Mouse (Mus musculus) kidney, adult 2 months (tissue): ENCODE results near the gene Nudt9. TPM values are rescaled to one million over a fixed set of nuclear protein-coding genes. Genes with fewer than 3 reads are reported as not detected.

Experiments
- DNase-seq: peaks from one replicate; pipeline ENCODE4 v3.0.0; 2021
- H3K27ac ChIP-seq: fragments of 200-500 bp; 2 replicates; pipeline ENCODE4 v1.5.1; 2012; ENCODE audit warnings: low read depth, low read length, control low read depth, inconsistent platforms; ENCODE audit not compliant: insufficient read depth
- H3K27me3 ChIP-seq: fragments of 200-500 bp; replicated peaks from 2 replicates; pipeline ENCODE4 v1.6.1; 2012; ENCODE audit warnings: mild to moderate bottlenecking, moderate library complexity, low read length, inconsistent platforms; ENCODE audit not compliant: control insufficient read depth, insufficient read depth
- H3K36me3 ChIP-seq: fragments of 200-500 bp; 2 replicates; pipeline ENCODE4 v1.6.1; 2012; ENCODE audit warnings: mild to moderate bottlenecking, moderate library complexity, low read length, inconsistent platforms; ENCODE audit not compliant: control insufficient read depth, insufficient read depth
- H3K4me1 ChIP-seq: fragments of 200-500 bp; 2 replicates; pipeline ENCODE4 v1.6.1; 2011; ENCODE audit warnings: low read length; ENCODE audit not compliant: control insufficient read depth, insufficient read depth
- H3K4me3 ChIP-seq: fragments of 200-500 bp; 2 replicates; pipeline ENCODE4 v1.5.1; 2011; ENCODE audit warnings: mild to moderate bottlenecking, low read depth, low read length, control low read depth; ENCODE audit not compliant: insufficient read depth
- CTCF ChIP-seq: fragments of 200-500 bp; conservative IDR thresholded peaks from 2 replicates; pipeline ENCODE4 v1.5.1; 2011; ENCODE audit warnings: low read depth, mild to moderate bottlenecking, control low read depth, low read length, moderate library complexity, mixed read lengths; ENCODE audit not compliant: insufficient read depth, insufficient read length
- POLR2A ChIP-seq: fragments of 200-500 bp; IDR thresholded peaks from one replicate; pipeline ENCODE4 v1.6.1; 2011; ENCODE audit warnings: low read depth, low read length, control low read depth
- WGBS: fragments of 180-500 bp; shearing (Covaris S2); methylation state at CpG from one replicate; pipeline ENCODE4 v1.1.7; 2018; 5-methylcytosine and 5-hydroxymethylcytosine counted together
- polyA plus RNA-seq: library from polyadenylated mRNA; depleted of rRNA; stranded (reverse); fragments of >200 nt; gene quantifications from 2 replicates; pipeline ENCODE4 v1.2.3, GENCODE M21; 2012

The Nudt9 gene
- polyA plus RNA-seq, 1 experiment, result 63.8 TPM

DNA sequence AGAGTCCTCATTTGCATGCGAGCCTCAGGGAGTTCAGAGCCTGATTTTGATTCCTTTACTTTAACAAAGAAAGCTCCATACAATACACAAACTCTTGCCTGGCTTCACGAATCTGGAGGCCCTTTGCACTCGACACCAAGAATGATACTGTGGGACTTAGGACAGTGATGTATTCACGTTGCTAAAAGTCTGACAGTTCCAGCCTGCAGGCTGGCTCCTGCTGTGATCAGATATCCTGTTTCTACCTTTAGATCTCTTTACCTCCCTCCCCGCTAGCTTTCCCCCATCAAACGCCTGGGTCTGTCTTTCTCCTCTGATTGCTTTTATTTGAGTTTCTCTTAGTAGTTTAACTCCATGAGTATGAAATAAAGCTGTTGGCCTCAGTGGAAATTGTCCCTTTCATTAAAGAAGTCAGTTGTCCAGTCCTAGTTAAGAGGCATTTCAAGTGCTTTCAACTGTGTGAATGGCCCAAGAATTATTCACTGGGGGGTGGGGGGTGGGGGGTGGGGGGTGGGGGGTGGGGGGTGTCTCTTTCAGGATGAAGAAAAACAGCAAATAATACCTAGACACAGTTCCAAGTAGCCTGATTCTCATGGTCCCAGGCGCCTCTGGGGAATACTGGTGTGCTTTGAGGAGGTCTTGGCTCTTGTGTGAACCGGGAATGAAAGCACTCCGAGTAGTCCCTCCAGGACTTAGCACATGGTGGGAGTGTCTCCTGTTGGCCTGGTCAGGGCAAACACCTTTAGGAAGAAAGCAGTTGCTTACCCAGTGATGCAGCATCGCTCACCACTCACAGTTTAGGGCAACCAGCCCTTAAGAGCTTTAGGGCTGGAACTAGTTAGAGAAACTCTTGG, 55.8 kb downstream of the Nudt9 start:
- Histone ChIP-seq H3K27me3 (no peaks in the 10 kb centered on the region), H3K4me1 (no peaks in the 10 kb centered on the region), H3K4me3 (no peak overlapping the region), H3K36me3 (no peaks in the 10 kb centered on the region), H3K27ac (no peak overlapping the region)
- TF ChIP-seq CTCF (no peak), POLR2A (no peak)
- 55% methylated on average over 10 of the region's 10 CpGs for WGBS
- DNase-seq, result no peak

- Histone ChIP-seq H3K4me1 (no peaks in the 10 kb centered on the region), H3K4me3 (no peak overlapping the region), H3K27ac (no peak overlapping the region), H3K36me3 (no peaks in the 10 kb centered on the region), H3K27me3 (no peaks in the 10 kb centered on the region)
- WGBS, result 60% methylated on average over 4 of the region's 4 CpGs
- TF ChIP-seq POLR2A, result no peak
- no peak for TF ChIP-seq CTCF
- peak; percentile 15 for DNase-seq
These were observed 57.1 kb downstream of the Nudt9 start for GRCm38 (mm10) chr5:104103171-104103570.

- WGBS, result 95% methylated on average over 2 of the region's 2 CpGs
- no peak for DNase-seq
- no peaks in the 10 kb centered on the region for H3K4me1 ChIP-seq
- no peaks in the 10 kb centered on the region for H3K36me3 ChIP-seq
- no peak for TF ChIP-seq POLR2A
- TF ChIP-seq CTCF, result no peak
- H3K4me3 ChIP-seq, result no peak overlapping the region
- no peak overlapping the region for H3K27ac ChIP-seq
- no peaks in the 10 kb centered on the region for H3K27me3 ChIP-seq
These were observed 58.0 kb downstream of the Nudt9 start for GRCm38 (mm10) chr5:104104111-104104510.

DNA sequence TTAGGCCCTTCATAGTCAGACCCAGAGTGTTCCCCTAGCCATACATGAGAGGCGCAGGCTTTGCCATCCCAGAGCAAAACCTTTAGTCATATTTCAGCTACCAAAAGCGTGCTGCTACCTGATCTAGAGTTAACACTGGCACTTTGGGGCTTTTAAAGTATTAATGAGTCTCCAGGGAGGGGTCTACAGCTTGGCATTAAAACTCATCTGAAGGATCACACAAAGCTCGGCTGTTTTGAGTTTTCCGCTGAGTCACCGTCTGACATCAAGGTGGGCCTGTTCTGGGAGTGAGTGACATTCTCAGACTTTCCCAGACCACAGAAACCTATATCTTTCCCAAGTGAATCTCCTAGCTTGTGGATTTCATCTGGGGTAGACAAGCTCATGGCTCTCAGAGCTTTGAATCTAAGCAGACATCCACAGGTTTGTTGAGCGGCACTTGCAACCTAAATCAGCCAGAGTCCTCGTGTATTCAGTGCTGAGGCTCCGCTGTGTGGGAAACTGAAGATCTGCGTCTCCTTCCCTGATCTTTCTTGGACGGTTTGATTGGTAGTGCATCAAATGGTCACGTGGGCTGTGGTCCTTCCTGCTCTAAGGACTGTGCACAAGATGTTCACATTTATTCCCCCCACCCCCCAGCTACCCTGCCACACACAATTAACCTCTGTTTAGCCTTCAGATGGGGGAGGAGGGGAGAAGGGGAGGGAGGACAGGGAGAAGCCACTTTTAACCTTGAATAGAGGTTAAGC, 62.2 kb downstream of the Nudt9 start:
- Histone ChIP-seq H3K4me1 (no peaks in the 10 kb centered on the region), H3K36me3 (no peaks in the 10 kb centered on the region), H3K4me3 (no peak overlapping the region), H3K27me3 (no peaks in the 10 kb centered on the region), H3K27ac (peak overlapping the region; percentile 24)
- WGBS, result 75% methylated on average over 11 of the region's 11 CpGs
- no peak for DNase-seq
- TF ChIP-seq POLR2A (no peak), CTCF (no peak)

- TF ChIP-seq CTCF (no peak), POLR2A (no peak)
- H3K4me1 ChIP-seq, result no peaks in the 10 kb centered on the region
- no peak overlapping the region for H3K4me3 ChIP-seq
- no peak overlapping the region for H3K27ac ChIP-seq
- no peaks in the 10 kb centered on the region for H3K27me3 ChIP-seq
- peak; percentile 10 for DNase-seq
- WGBS, result 29% methylated on average over 18 of the region's 18 CpGs
- H3K36me3 ChIP-seq, result no peaks in the 10 kb centered on the region
These were observed 62.8 kb downstream of the Nudt9 start for GRCm38 (mm10) chr5:104108879-104109369.

DNA sequence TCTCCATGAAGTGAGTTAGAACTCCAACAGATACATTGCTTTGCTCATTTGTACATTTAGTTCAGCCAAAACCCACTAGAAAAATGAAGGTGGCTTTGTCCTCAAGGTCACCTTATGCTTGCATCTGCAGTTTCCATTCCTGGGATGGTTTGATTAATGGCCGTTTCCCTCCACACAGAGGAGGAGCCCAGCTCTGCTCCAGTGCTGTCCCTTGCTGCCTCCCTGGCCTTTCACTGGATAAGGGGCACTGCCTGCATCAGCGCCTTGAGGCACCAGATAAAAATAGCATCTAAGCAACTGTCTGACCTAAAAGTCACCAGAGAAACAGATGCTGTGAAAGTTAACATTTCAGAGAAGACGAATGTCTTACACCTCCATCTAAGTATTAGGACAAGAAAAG, 63.4 kb downstream of the Nudt9 start:
- no peaks in the 10 kb centered on the region for H3K4me1 ChIP-seq
- no peaks in the 10 kb centered on the region for H3K36me3 ChIP-seq
- WGBS, result 34% methylated on average over 3 of the region's 3 CpGs
- H3K4me3 ChIP-seq, result no peak overlapping the region
- no peaks in the 10 kb centered on the region for H3K27me3 ChIP-seq
- no peak overlapping the region for H3K27ac ChIP-seq
- DNase-seq, result peak; percentile 56
- TF ChIP-seq POLR2A (no peak), CTCF (no peak)

GRCm38 (mm10) chr5:104110171-104110920, 64.2 kb downstream of the Nudt9 start:
- 54% methylated on average over 9 of the region's 9 CpGs for WGBS
- no peaks in the 10 kb centered on the region for H3K4me1 ChIP-seq
- H3K36me3 ChIP-seq, result no peaks in the 10 kb centered on the region
- H3K4me3 ChIP-seq, result no peak overlapping the region
- no peaks in the 10 kb centered on the region for H3K27me3 ChIP-seq
- peak overlapping the region; percentile 61 for H3K27ac ChIP-seq
- no peak for DNase-seq
- TF ChIP-seq POLR2A (no peak), CTCF (no peak)
